In the genomic region with DNA sequence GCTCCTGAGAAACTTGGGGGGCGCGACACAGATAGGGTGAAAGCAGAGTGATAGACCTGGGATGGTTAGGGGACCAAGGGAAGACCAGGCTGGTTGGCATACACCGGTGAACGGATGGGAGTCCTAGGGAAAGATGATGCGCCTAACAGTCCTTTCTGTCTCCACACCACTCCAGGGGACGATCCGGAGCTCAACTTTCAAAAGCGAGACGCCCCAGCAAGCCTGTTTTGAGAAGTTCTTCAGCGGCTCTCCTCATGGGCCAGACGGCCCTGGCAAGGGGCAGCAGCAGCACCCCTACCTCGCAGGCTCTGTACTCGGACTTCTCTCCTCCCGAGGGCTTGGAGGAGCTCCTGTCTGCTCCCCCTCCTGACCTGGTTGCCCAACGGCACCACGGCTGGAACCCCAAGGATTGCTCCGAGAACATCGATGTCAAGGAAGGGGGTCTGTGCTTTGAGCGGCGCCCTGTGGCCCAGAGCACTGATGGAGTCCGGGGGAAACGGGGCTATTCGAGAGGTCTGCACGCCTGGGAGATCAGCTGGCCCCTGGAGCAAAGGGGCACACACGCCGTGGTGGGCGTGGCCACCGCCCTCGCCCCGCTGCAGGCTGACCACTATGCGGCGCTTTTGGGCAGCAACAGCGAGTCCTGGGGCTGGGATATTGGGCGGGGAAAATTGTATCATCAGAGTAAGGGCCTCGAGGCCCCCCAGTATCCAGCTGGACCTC, we compare ENCODE assay signal across 8 mouse cellular contexts. TPM values are rescaled to one million over a fixed set of nuclear protein-coding genes. Genes with fewer than 3 reads are reported as not detected.
DNase-seq lines count a peak whose midpoint lies in the region; ATAC-seq lines count a peak whose summit lies in the region.

No protein-coding gene starts in this region.

- ATAC-seq in midbrain, embryonic 16.5 days, result no peak

- H3K27me3 ChIP-seq in midbrain, embryonic 16.5 days (ENCODE audit: control insufficient read depth, insufficient read depth, low read depth, low read length), result no peaks in the 10 kb centered on the region

- peak overlapping the region; percentile 88 for H3K4me2 ChIP-seq in midbrain, embryonic 16.5 days (ENCODE audit: low read length)

- H3K9ac ChIP-seq in midbrain, embryonic 16.5 days (ENCODE audit: low read depth, low read length), result peak overlapping the region; percentile 68

- peak; percentile 61 for DNase-seq in right cerebral cortex, adult 18-20 months
- no peak for DNase-seq in right cerebral cortex, postnatal 36 days (ENCODE audit: low spot score in 2 of 2)
- peak; percentile 92 for DNase-seq in embryo, embryonic 11 days
- DNase-seq in heart, adult 11 months, result peak; percentile 99
- peak; percentile 85 for DNase-seq in kidney, adult 11 months
- peak; percentile 91 for DNase-seq in liver
- DNase-seq in spleen, postnatal 14 days (ENCODE audit: low spot score in 2 of 2), result peak; percentile 70 to 76

- peak overlapping the region; percentile 54 for H3K4me3 ChIP-seq in midbrain, embryonic 16.5 days (ENCODE audit: low read depth, low read length)

- H3K27ac ChIP-seq in midbrain, embryonic 16.5 days (ENCODE audit: low read length), result peak overlapping the region; percentile 79

- H3K4me1 ChIP-seq in midbrain, embryonic 16.5 days (ENCODE audit: control insufficient read depth, insufficient read depth, low read length), result peaks cover 42% of the 10 kb centered on the region

- no peaks in the 10 kb centered on the region for H3K9me3 ChIP-seq in midbrain, embryonic 16.5 days (replicated peaks; ENCODE audit: control insufficient read depth, low read length, poor library complexity, severe bottlenecking)

- H3K36me3 ChIP-seq in midbrain, embryonic 16.5 days (ENCODE audit: control insufficient read depth, insufficient read depth, low read length), result peaks cover 6% of the 10 kb centered on the region; the same call in 1 of the 2 replicates

- under 1% methylated on average over 35 of the region's 35 CpGs for WGBS in midbrain, embryonic 16.5 days

RNA-seq across cellular contexts. Expression of gene Spsb2, which starts 0.8 kb away (rescaled TPM):
- polyA plus RNA-seq in midbrain, embryonic 16.5 days (2015; fragmentation: Nextera tagmentation; extraction: Ambion mirVana), result 9.6 and 10.1 TPM in 2 replicates

RNA-seq across cellular contexts. Expression of gene Tpi1, which starts 4.9 kb away (rescaled TPM):
- 415 and 461 TPM in 2 replicates for polyA plus RNA-seq in midbrain, embryonic 16.5 days (2015; fragmentation: Nextera tagmentation; extraction: Ambion mirVana)

RNA-seq across cellular contexts. Expression of gene Usp5, which starts 20.1 kb away (rescaled TPM):
- 220 and 223 TPM in 2 replicates for polyA plus RNA-seq in midbrain, embryonic 16.5 days (2015; fragmentation: Nextera tagmentation; extraction: Ambion mirVana)

RNA-seq across cellular contexts. Expression of gene Cdca3, which starts 20.1 kb away (rescaled TPM):
- polyA plus RNA-seq in midbrain, embryonic 16.5 days (2015; fragmentation: Nextera tagmentation; extraction: Ambion mirVana), result 18.2 and 19.5 TPM in 2 replicates

RNA-seq across cellular contexts. Expression of gene Lrrc23, which starts 29.7 kb away (rescaled TPM):
- 5.7 and 6.3 TPM in 2 replicates for polyA plus RNA-seq in midbrain, embryonic 16.5 days (2015; fragmentation: Nextera tagmentation; extraction: Ambion mirVana)

Comparison
In these comparisons a context has a peak if more than half of its experiments do, and no peak if none do; other contexts are left out.
1. DNase-seq: peak in right cerebral cortex, adult 18-20 months (single experiment), embryo, embryonic 11 days (single experiment), heart, adult 11 months (single experiment), kidney, adult 11 months (single experiment), liver (single experiment) and spleen, postnatal 14 days (2 of 2); none in right cerebral cortex, postnatal 36 days (0 of 2).